Mouse (Mus musculus) cortical plate, adult 2 months (tissue): ENCODE data around the gene Zfp839.

Experiments
- CTCF ChIP-seq: fragments of 200-500 bp; IDR thresholded peaks from 2 replicates; pipeline ENCODE4 v1.5.1; 2011; ENCODE audit warnings: mild to moderate bottlenecking, control low read depth, low read length; ENCODE audit not compliant: insufficient read depth; ENCODE audit errors: extremely low read depth
- POLR2A ChIP-seq: fragments of 200-500 bp; IDR thresholded peaks from 2 replicates; pipeline ENCODE4 v1.6.1; 2011; ENCODE audit warnings: mild to moderate bottlenecking, low read length, control low read depth; ENCODE audit not compliant: insufficient read depth; ENCODE audit errors: extremely low read depth

- TF ChIP-seq POLR2A (no peak), CTCF (0 out of 2 replicates have a peak, but pooled peaks have one; percentile 7)
Measured at GRCm38 (mm10) chr12:110903536-110903935, 53.5 kb downstream of the Zfp839 start.
